Mouse (Mus musculus): Measurements from ENCODE around the gene Ly6g6e.

Ly6g6e gene

GRCm38 (mm10) chr17:35050126-35050750 lies 26.5 kb upstream of the Ly6g6e start:
- peak; percentile 86 for DNase-seq

GRCm38 (mm10) chr17:35051156-35052086 lies 25.3 kb upstream of the Ly6g6e start:
- DNase-seq, result peak; percentile 73

GRCm38 (mm10) chr17:35052271-35052798 lies 24.4 kb upstream of the Ly6g6e start:
- DNase-seq, result no peak

GRCm38 (mm10) chr17:35055691-35056495 lies 20.8 kb upstream of the Ly6g6e start:
- DNase-seq, result no peak

GRCm38 (mm10) chr17:35057090-35057489 lies 19.6 kb upstream of the Ly6g6e start:
- DNase-seq, result no peak

GRCm38 (mm10) chr17:35058316-35058715 lies 18.4 kb upstream of the Ly6g6e start:
- no peak for DNase-seq

GRCm38 (mm10) chr17:35058911-35059892 lies 17.5 kb upstream of the Ly6g6e start, which contains the start of gene Ddah2:
Gene Ddah2, plus strand, starts transcription at chr17:35059035.
- DNase-seq, result peak; percentile 97

GRCm38 (mm10) chr17:35060071-35060470 lies 16.6 kb upstream of the Ly6g6e start:
- peak; percentile 50 for DNase-seq

GRCm38 (mm10) chr17:35060737-35061297 lies 15.9 kb upstream of the Ly6g6e start:
- DNase-seq, result no peak

- DNase-seq, result no peak
These were observed 15.4 kb upstream of the Ly6g6e start for GRCm38 (mm10) chr17:35061299-35061698.

GRCm38 (mm10) chr17:35063466-35063865 lies 13.2 kb upstream of the Ly6g6e start:
- no peak for DNase-seq

- no peak for DNase-seq
These were observed 12.3 kb upstream of the Ly6g6e start for GRCm38 (mm10) chr17:35064378-35064877.

- peak; percentile 57 for DNase-seq
These were observed 11.5 kb upstream of the Ly6g6e start, which contains the start of gene Ly6g6c for GRCm38 (mm10) chr17:35064951-35065947. Gene Ly6g6c, plus strand, starts transcription at chr17:35065388.

- DNase-seq, result no peak
These were observed 10.6 kb upstream of the Ly6g6e start, which contains the start of gene Mpig6b for GRCm38 (mm10) chr17:35066084-35066483. Gene Mpig6b, minus strand, starts transcription at chr17:35066184.

- no peak for DNase-seq
These were observed 8.3 kb upstream of the Ly6g6e start for GRCm38 (mm10) chr17:35068213-35068914.

GRCm38 (mm10) chr17:35070556-35071229 lies 6.0 kb upstream of the Ly6g6e start:
- DNase-seq, result peak; percentile 67

GRCm38 (mm10) chr17:35071454-35071853 lies 5.2 kb upstream of the Ly6g6e start:
- DNase-seq, result peak; percentile 50

- peak; percentile 57 for DNase-seq
These were observed 2.6 kb upstream of the Ly6g6e start for GRCm38 (mm10) chr17:35074097-35074496.
